Mouse (Mus musculus): ENCODE measurements around the gene Emilin3. TPM values are rescaled to one million over a fixed set of nuclear protein-coding genes. Genes with fewer than 3 reads are reported as not detected.
"Not testable (repeated sequence)": the region's sequence is repeated elsewhere in the genome, so short reads cannot be mapped to it uniquely, and the experiment has no call there.

Emilin3 gene
- not detected in 2 replicates for polyA plus RNA-seq (2012; ENCODE audit: insufficient read depth, low replicate concordance)

GRCm38 (mm10) chr2:160912231-160912671 is at the start of gene Emilin3:
TSS of gene Emilin3 (minus strand) at chr2:160912328.
- peaks cover 93% of the 10 kb centered on the region for H3K27me3 ChIP-seq (replicated peaks)
- TF ChIP-seq FLI1 (IDR thresholded peaks at IDR 0.05; ENCODE audit: low read length) (no peak), GATA1 (IDR thresholded peaks at IDR 0.05; ENCODE audit: borderline replicate concordance, low read length) (no peak)
- H3K9me3 ChIP-seq: no peaks in the 10 kb centered on the region
- H3K36me3 ChIP-seq (replicated peaks; ENCODE audit: low read length): no peaks in the 10 kb centered on the region
- H3K4me3 ChIP-seq (replicated peaks): no peak within 1 kb of the TSS
- peaks cover 6% of the 10 kb centered on the region; the same call in 1 of the 2 replicates for H3K4me1 ChIP-seq

DNA sequence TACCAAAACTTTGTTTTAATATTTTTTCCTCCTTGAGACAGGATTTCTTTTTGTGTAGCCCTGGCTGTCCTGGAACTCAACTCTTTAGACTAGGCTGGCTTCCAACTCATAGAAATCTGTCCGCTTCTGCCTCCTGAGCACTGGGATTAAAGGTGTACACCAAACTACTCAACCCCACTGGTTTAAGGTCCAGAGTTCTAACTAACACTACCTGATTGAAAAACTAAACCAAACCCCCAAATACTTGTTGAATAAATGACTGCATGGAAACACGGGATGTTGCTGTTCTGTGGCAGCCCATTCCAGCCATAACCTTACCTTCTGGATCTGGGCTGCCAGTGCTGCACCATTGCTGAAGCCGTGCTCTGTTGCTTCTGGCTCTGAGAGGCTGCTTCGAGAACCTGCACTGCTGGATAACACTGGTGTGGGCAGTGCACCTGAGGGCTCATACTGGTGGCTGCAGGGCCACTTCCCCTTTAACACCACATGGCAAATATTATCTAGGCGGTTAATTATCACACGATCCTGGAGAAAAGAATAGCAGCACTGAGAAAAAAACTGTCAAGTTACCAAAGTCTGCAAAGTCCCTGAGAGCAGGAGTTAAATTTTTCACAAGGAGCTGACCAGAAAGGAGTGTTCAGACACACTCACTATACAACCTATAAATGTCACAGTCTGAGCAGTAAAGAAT is 49.0 kb upstream of the Emilin3 start:
- Histone ChIP-seq H3K36me3 (replicated peaks; ENCODE audit: low read length) (peaks cover 88% of the 10 kb centered on the region), H3K4me1 (peaks cover 11% of the 10 kb centered on the region)
- TF ChIP-seq GATA1 (IDR thresholded peaks at IDR 0.05; ENCODE audit: borderline replicate concordance, low read length) (no peak), FLI1 (IDR thresholded peaks at IDR 0.05; ENCODE audit: low read length) (no peak)

DNA sequence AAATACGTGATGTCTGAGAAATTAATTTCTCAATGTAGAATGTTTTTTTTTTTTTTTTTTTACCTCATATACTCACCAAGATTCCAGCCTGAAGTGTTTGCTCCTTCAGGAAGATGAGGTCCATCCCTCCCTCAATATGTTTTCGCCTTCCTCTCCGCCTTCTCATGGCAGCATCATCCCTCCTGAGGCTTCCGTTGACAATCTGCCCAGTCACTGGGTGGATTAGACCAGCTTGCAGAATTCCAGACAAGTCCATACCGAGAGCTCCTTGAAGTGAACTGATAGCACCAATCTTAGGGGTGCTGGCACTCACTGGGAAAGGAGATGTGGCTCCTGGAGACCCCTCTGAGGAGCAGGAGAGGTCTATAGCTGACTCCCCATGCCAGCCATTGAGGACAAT is 47.8 kb upstream of the Emilin3 start:
- peaks cover 11% of the 10 kb centered on the region for H3K4me1 ChIP-seq
- H3K27me3 ChIP-seq (replicated peaks): no peaks in the 10 kb centered on the region
- H3K36me3 ChIP-seq (replicated peaks; ENCODE audit: low read length): peaks cover 88% of the 10 kb centered on the region
- no peak overlapping the region for H3K4me3 ChIP-seq (replicated peaks)
- no peak for TF ChIP-seq FLI1 (IDR thresholded peaks at IDR 0.05; ENCODE audit: low read length)
- no peak for TF ChIP-seq GATA1 (IDR thresholded peaks at IDR 0.05; ENCODE audit: borderline replicate concordance, low read length)
- H3K9me3 ChIP-seq: no peaks in the 10 kb centered on the region

More for the DNA sequence above, 49.0 kb upstream of the Emilin3 start:
- no peaks in the 10 kb centered on the region for H3K27me3 ChIP-seq (replicated peaks)
- no peaks in the 10 kb centered on the region for H3K9me3 ChIP-seq
- no peak overlapping the region for H3K4me3 ChIP-seq (replicated peaks)

DNA sequence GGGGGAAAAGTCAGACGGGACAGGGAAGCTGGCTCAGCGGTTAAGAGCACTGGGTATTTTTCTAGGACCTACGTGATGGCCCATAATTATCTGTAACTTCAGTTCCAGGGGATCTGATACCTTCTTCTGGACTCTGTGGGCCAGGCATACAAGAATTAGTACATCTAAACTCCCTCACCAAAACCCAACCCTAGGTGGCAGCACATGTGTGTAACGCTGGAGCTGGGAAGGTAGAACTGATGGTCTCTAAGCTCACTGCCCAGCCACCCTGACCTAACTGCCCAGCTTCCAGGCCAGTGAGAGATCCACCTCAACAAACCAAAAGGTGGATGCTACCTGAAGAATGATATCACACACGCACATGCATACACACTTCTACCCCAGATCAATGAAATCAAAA is 46.6 kb upstream of the Emilin3 start:
- no peak for TF ChIP-seq FLI1 (IDR thresholded peaks at IDR 0.05; ENCODE audit: low read length)
- no peak for TF ChIP-seq GATA1 (IDR thresholded peaks at IDR 0.05; ENCODE audit: borderline replicate concordance, low read length)
- Histone ChIP-seq H3K27me3 (replicated peaks) (no peaks in the 10 kb centered on the region), H3K4me3 (replicated peaks) (no peak overlapping the region), H3K4me1 (peaks cover 13% of the 10 kb centered on the region), H3K36me3 (replicated peaks; ENCODE audit: low read length) (peaks cover 89% of the 10 kb centered on the region), H3K9me3 (no peaks in the 10 kb centered on the region)

- not testable (repeated sequence) for H3K9me3 ChIP-seq
- Histone ChIP-seq H3K36me3 (replicated peaks; ENCODE audit: low read length) (peaks cover 89% of the 10 kb centered on the region), H3K4me1 (peaks cover 21% of the 10 kb centered on the region)
These were observed 45.7 kb upstream of the Emilin3 start for GRCm38 (mm10) chr2:160957801-160958200.

GRCm38 (mm10) chr2:160957307-160957706 is 45.2 kb upstream of the Emilin3 start:
- H3K9me3 ChIP-seq; H3K27me3 ChIP-seq (replicated peaks); H3K4me3 ChIP-seq (replicated peaks): not testable (repeated sequence)
- peaks cover 87% of the 10 kb centered on the region for H3K36me3 ChIP-seq (replicated peaks; ENCODE audit: low read length)
- peaks cover 23% of the 10 kb centered on the region for H3K4me1 ChIP-seq

More at GRCm38 (mm10) chr2:160957801-160958200, 45.7 kb upstream of the Emilin3 start:
- H3K27me3 ChIP-seq (replicated peaks); H3K4me3 ChIP-seq (replicated peaks): not testable (repeated sequence)

- peaks cover 22% of the 10 kb centered on the region for H3K4me1 ChIP-seq
- peaks cover 87% of the 10 kb centered on the region for H3K36me3 ChIP-seq (replicated peaks; ENCODE audit: low read length)
- no peaks in the 10 kb centered on the region for H3K27me3 ChIP-seq (replicated peaks)
These were observed 43.2 kb upstream of the Emilin3 start for GRCm38 (mm10) chr2:160955331-160955730.

DNA sequence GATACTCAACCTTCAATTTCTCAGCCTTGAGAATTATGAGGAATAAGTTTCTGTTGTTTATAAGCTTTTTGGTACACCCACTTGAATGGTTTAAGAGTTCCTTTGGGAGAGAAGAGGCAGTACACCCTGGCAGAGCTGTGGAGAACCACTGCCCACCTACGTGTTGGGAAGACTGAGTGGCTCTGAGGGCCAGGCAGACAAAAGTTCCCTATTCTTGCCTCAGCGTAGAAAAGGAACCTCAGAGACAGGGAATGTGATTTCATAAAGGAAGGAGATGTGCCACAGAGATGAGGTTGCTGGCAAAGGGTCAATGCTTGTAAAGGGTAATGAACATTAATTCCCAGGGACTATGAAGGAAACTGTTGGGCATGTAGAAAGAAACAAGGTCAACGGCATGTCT is 42.4 kb upstream of the Emilin3 start:
- Histone ChIP-seq H3K27me3 (replicated peaks) (no peaks in the 10 kb centered on the region), H3K9me3 (no peaks in the 10 kb centered on the region), H3K4me1 (peaks cover 22% of the 10 kb centered on the region), H3K4me3 (replicated peaks) (no peak overlapping the region), H3K36me3 (replicated peaks; ENCODE audit: low read length) (peaks cover 87% of the 10 kb centered on the region)
- TF ChIP-seq GATA1 (IDR thresholded peaks at IDR 0.05; ENCODE audit: borderline replicate concordance, low read length): no peak
- TF ChIP-seq FLI1 (IDR thresholded peaks at IDR 0.05; ENCODE audit: low read length): no peak

More at GRCm38 (mm10) chr2:160955331-160955730, 43.2 kb upstream of the Emilin3 start:
- Histone ChIP-seq H3K4me3 (replicated peaks) (no peak overlapping the region), H3K9me3 (no peaks in the 10 kb centered on the region)
- TF ChIP-seq FLI1 (IDR thresholded peaks at IDR 0.05; ENCODE audit: low read length) (no peak), GATA1 (IDR thresholded peaks at IDR 0.05; ENCODE audit: borderline replicate concordance, low read length) (no peak)

GRCm38 (mm10) chr2:160953131-160953873 is 41.2 kb upstream of the Emilin3 start:
- no peaks in the 10 kb centered on the region for H3K9me3 ChIP-seq
- H3K27me3 ChIP-seq (replicated peaks): no peaks in the 10 kb centered on the region
- peaks cover 22% of the 10 kb centered on the region for H3K4me1 ChIP-seq
- TF ChIP-seq GATA1 (IDR thresholded peaks at IDR 0.05; ENCODE audit: borderline replicate concordance, low read length) (no peak), FLI1 (IDR thresholded peaks at IDR 0.05; ENCODE audit: low read length) (no peak)
- no peak overlapping the region for H3K4me3 ChIP-seq (replicated peaks)
- H3K36me3 ChIP-seq (replicated peaks; ENCODE audit: low read length): peaks cover 89% of the 10 kb centered on the region

DNA sequence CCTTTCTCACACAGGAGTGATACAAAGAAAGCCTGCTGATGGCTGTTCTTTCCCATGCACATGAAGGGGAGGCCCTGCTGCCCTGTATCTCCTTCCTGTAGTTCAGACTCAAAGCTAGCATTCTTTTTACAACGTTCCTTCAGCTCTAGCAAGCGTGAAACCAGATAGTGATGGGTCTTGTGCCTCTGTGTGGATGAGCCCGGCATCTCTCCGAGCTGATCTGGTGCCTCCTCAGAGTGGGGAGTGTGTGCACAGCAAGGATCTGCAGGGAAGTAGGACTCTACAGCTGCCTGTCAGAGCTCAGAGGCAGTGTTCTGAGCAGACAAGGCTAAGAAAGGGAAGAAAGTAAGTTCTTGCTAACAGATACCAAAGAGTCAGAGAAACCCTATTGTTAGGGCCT is 39.5 kb upstream of the Emilin3 start:
- Histone ChIP-seq H3K36me3 (replicated peaks; ENCODE audit: low read length) (peaks cover 91% of the 10 kb centered on the region), H3K9me3 (no peaks in the 10 kb centered on the region), H3K27me3 (replicated peaks) (no peaks in the 10 kb centered on the region), H3K4me3 (replicated peaks) (no peak overlapping the region), H3K4me1 (peaks cover 20% of the 10 kb centered on the region)
- no peak for TF ChIP-seq GATA1 (IDR thresholded peaks at IDR 0.05; ENCODE audit: borderline replicate concordance, low read length)
